Mouse (Mus musculus) right cerebral cortex, adult 2 months (tissue): ENCODE results near the gene Kctd17.

Experiments
- DNase-seq, 2 experiments: peaks; one replicate each; pipeline ENCODE4 v3.0.0; 2021 to 2022; ENCODE audit warnings: low spot score in 2 of 2

Gene Kctd17

GRCm38 (mm10) chr15:78447746-78448535 lies 19.6 kb downstream of the Kctd17 start:
- peak; percentile 98 for DNase-seq

- no peak for DNase-seq
Measured at GRCm38 (mm10) chr15:78449131-78449530, 20.8 kb downstream of the Kctd17 start.

GRCm38 (mm10) chr15:78449694-78450418 lies 21.5 kb downstream of the Kctd17 start:
- peak; percentile 60 to 61 for DNase-seq

- no peak for DNase-seq
Measured at GRCm38 (mm10) chr15:78450419-78450768, 22.0 kb downstream of the Kctd17 start.

- DNase-seq, result no peak
Measured at GRCm38 (mm10) chr15:78451201-78451600, 22.8 kb downstream of the Kctd17 start.

- no peak for DNase-seq
Measured at GRCm38 (mm10) chr15:78452929-78453328, 24.6 kb downstream of the Kctd17 start.

GRCm38 (mm10) chr15:78455168-78455567 lies 26.8 kb downstream of the Kctd17 start:
- no peak for DNase-seq

GRCm38 (mm10) chr15:78456051-78456450 lies 27.7 kb downstream of the Kctd17 start:
- DNase-seq, result no peak

GRCm38 (mm10) chr15:78457193-78457592 lies 28.8 kb downstream of the Kctd17 start:
- DNase-seq, result no peak

GRCm38 (mm10) chr15:78462981-78463380 lies 34.6 kb downstream of the Kctd17 start:
- DNase-seq, result no peak

GRCm38 (mm10) chr15:78466809-78467208 lies 38.4 kb downstream of the Kctd17 start:
- DNase-seq, result no peak

- no peak for DNase-seq
Measured at GRCm38 (mm10) chr15:78467570-78467969, 39.2 kb downstream of the Kctd17 start.

GRCm38 (mm10) chr15:78468379-78468937 lies 40.1 kb downstream of the Kctd17 start, which contains the start of gene Tmprss6:
Gene Tmprss6 (minus strand): TSS chr15:78468634.
- no peak for DNase-seq

- no peak for DNase-seq
Measured at GRCm38 (mm10) chr15:78470495-78471276, 42.3 kb downstream of the Kctd17 start.

GRCm38 (mm10) chr15:78471902-78472301 lies 43.5 kb downstream of the Kctd17 start:
- DNase-seq, result no peak

GRCm38 (mm10) chr15:78473442-78473841 lies 45.1 kb downstream of the Kctd17 start:
- no peak for DNase-seq

GRCm38 (mm10) chr15:78475604-78476031 lies 47.3 kb downstream of the Kctd17 start:
- no peak for DNase-seq

GRCm38 (mm10) chr15:78476878-78477277 lies 48.5 kb downstream of the Kctd17 start:
- no peak for DNase-seq

GRCm38 (mm10) chr15:78478073-78478472 lies 49.7 kb downstream of the Kctd17 start:
- DNase-seq, result no peak

GRCm38 (mm10) chr15:78479470-78479869 lies 51.1 kb downstream of the Kctd17 start:
- peak; percentile 7 to 17 for DNase-seq

- no peak for DNase-seq
Measured at GRCm38 (mm10) chr15:78480111-78480510, 51.7 kb downstream of the Kctd17 start.

GRCm38 (mm10) chr15:78480991-78481390 lies 52.6 kb downstream of the Kctd17 start:
- DNase-seq, result no peak
